Mouse (Mus musculus): ENCODE results near the gene Serpinc1.

- TF ChIP-seq POLR2A (IDR thresholded peaks at IDR 0.05; ENCODE audit: low read depth, low read length) (no peak), CTCF (conservative IDR thresholded peaks at IDR 0.05; ENCODE audit: insufficient read depth, insufficient read length, low read depth, low read length) (no peak)
These were observed 57.5 kb downstream of the Serpinc1 start for GRCm38 (mm10) chr1:161035786-161036404.
